Mouse (Mus musculus): Measurements from ENCODE around the gene Mt1. TPM values are rescaled to one million over a fixed set of nuclear protein-coding genes. Genes with fewer than 3 reads are reported as not detected.

The Mt1 gene
- polyA plus RNA-seq, 1 experiment from 2014 or later = 6,330 TPM

DNA sequence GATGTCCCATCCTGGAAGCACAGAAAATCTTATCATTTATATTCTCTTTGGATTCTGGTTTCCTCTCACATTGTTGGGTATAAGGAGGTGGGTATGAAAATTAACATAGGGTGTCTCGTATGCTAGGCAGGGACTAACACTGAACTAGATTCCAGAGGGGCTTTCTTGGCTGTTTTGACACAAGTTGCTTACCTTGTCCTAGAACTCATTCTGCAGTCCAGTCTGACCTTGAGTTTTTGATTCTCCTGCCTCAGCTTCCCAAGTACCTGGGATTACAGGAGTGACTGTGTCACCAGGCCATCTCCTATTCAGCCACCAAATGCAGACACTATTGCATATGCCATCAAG is 1.7 kb downstream of the Mt1 start:
- peak overlapping the region; percentile 66 for H3K4me2 ChIP-seq (ENCODE audit: low read depth, low read length)
- no peak for ATAC-seq (ENCODE audit: low read depth)
- H3K9ac ChIP-seq (ENCODE audit: low read depth, low read length) = peak overlapping the region; percentile 78
- H3K36me3 ChIP-seq (ENCODE audit: control insufficient read depth, insufficient read depth) = no peaks in the 10 kb centered on the region
- H3K4me1 ChIP-seq (ENCODE audit: control insufficient read depth, low read depth, low read length) = peaks cover 62% of the 10 kb centered on the region
- 54% methylated on average over 1 of the region's 1 CpGs for WGBS (ENCODE audit: insufficient replicate concordance)
- H3K4me3 ChIP-seq (ENCODE audit: low read depth, low read length) = peak overlapping the region; percentile 75
- peaks cover 4% of the 10 kb centered on the region; the same call in 1 of the 2 replicates for H3K27me3 ChIP-seq (ENCODE audit: control insufficient read depth, insufficient read depth, low read depth, low read length)
- peak overlapping the region; percentile 100 for H3K27ac ChIP-seq (ENCODE audit: low read length)
- no peaks in the 10 kb centered on the region for H3K9me3 ChIP-seq (replicated peaks; ENCODE audit: control insufficient read depth, low read length)

DNA sequence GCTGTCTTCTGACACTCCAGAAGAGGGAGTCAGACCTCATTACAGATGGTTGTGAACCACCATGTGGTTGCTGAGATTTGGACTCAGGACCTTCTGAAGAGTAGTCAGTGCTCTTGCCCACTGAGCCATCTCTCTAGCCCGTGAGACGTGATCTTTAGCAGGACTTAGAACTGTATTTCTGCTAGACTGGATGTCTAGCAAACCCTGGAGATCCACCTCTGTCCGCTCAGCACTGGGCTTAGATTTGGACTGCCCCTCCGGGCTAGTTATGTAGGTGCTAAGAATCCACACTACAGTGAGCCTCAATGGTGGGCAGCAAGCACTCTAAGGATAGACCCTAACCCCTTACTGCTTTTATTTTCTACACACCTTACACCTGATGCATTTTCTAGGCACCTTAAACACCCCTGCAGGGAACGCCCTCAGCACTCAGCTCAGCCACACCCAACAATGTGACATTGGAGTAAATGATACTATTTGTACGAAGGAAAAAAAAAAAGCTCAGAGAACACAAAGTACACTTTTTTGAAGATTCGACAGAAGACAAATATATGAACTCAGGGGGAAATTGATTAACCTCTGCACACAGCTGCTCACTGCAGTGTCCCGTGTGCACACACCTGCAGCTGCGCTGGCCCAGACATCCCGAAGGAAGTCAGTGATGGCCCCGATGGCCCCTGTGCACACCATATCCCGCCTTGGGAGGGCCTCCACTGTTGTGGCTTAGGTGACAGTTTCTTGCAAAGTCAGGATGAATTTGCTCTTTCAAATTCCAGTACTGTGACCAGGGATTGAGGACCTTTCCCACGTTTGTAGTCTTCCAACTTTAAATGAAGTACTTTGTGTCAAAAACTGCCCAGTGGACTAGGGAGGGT is 3.4 kb downstream of the Mt1 start:
- WGBS (ENCODE audit: insufficient replicate concordance) = 46% methylated on average over 13 of the region's 13 CpGs
- H3K9ac ChIP-seq (ENCODE audit: low read depth, low read length) = peak overlapping the region; percentile 64
- peaks cover 73% of the 10 kb centered on the region for H3K4me1 ChIP-seq (ENCODE audit: control insufficient read depth, low read depth, low read length)

DNA sequence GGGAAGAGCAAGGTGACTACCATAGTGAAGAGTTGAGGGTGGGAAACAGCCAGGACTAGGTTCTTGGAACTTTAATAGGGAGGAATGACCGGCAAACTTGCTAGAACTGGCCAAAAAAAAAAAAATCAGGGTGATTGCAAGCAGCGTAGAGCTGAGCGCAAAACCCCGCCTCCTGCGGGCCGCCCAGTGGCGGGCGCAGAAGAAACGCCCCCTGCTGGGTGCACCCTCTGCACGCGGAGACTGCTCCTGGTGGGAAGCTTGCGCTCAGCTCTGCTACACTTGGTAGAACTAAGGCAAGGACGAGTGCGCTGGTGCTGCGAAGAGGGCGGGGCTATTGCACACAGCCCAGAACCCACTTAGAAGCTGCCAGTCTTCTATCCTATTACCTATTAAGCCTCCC is 4.2 kb downstream of the Mt1 start:
- Histone ChIP-seq H3K9me3 (replicated peaks; ENCODE audit: control insufficient read depth, low read length) (no peaks in the 10 kb centered on the region), H3K27me3 (ENCODE audit: control insufficient read depth, insufficient read depth, low read depth, low read length) (peaks cover 7% of the 10 kb centered on the region; the same call in 1 of the 2 replicates), H3K4me3 (ENCODE audit: low read depth, low read length) (peak overlapping the region; percentile 61), H3K4me2 (ENCODE audit: low read depth, low read length) (peak overlapping the region; percentile 86), H3K9ac (ENCODE audit: low read depth, low read length) (peak overlapping the region; percentile 64), H3K27ac (ENCODE audit: low read length) (peak overlapping the region; percentile 96), H3K36me3 (ENCODE audit: control insufficient read depth, insufficient read depth) (no peaks in the 10 kb centered on the region), H3K4me1 (ENCODE audit: control insufficient read depth, low read depth, low read length) (peaks cover 69% of the 10 kb centered on the region)
- peak; percentile 57 for ATAC-seq (ENCODE audit: low read depth)
- WGBS (ENCODE audit: insufficient replicate concordance) = 0% methylated on average over 16 of the region's 16 CpGs

More for the DNA sequence above, 3.4 kb downstream of the Mt1 start:
- no peak for ATAC-seq (ENCODE audit: low read depth)
- peak overlapping the region; percentile 61 for H3K4me3 ChIP-seq (ENCODE audit: low read depth, low read length)
- H3K36me3 ChIP-seq (ENCODE audit: control insufficient read depth, insufficient read depth) = no peaks in the 10 kb centered on the region
- H3K27ac ChIP-seq (ENCODE audit: low read length) = peak overlapping the region; percentile 96
- peaks cover 4% of the 10 kb centered on the region; the same call in 1 of the 2 replicates for H3K27me3 ChIP-seq (ENCODE audit: control insufficient read depth, insufficient read depth, low read depth, low read length)
- H3K4me2 ChIP-seq (ENCODE audit: low read depth, low read length) = peak overlapping the region; percentile 86
- H3K9me3 ChIP-seq (replicated peaks; ENCODE audit: control insufficient read depth, low read length) = no peaks in the 10 kb centered on the region

DNA sequence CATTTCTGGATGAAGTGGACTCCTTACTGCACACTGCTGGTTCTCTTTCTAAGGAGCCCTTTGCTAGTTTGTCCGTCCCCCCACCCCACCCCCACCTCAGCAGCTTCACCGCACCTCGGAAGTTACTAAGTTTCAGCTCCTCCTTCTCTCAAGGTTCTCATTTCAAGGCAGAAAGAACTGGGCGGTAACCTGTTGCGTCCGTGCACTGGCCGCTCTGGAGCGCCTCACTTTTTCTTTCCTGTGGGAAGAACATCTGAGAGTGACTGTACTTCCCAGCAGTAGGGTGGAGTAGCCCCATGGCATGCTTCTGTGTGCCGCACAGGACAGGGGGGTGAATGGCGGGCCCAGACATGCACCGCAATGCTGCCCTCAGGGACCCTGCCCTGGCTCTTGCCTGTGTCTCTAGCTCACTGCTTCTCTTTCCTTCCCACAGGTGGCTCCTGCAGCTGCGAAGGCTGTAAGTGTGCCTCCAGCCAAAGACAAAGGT is 5.5 kb downstream of the Mt1 start:
- ATAC-seq (ENCODE audit: low read depth) = no peak

DNA sequence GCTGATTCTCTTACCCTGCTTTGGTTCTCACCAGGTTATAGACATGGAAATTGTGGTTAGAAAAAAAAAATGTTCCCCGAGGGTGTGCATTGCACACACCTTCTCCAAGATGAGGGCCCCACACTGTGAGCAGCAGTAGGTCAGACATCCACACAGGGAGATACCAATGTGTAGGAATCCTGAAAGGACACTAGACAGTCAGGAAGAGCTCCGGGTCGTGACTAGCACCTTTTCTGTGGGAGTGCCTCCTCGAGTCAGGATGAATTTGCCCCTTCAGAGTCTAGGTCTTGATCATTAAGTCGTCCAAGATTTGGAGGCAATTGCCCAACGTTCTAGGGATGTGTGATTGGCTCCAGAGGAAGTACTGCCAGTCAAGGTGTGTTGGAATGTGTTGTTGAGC is 6.9 kb downstream of the Mt1 start:
- H3K36me3 ChIP-seq (ENCODE audit: control insufficient read depth, insufficient read depth) = no peaks in the 10 kb centered on the region
- peak overlapping the region; percentile 43 for H3K4me3 ChIP-seq (ENCODE audit: low read depth, low read length)
- H3K9me3 ChIP-seq (replicated peaks; ENCODE audit: control insufficient read depth, low read length) = no peaks in the 10 kb centered on the region
- no peak for ATAC-seq (ENCODE audit: low read depth)
- peaks cover 7% of the 10 kb centered on the region for H3K27me3 ChIP-seq (ENCODE audit: control insufficient read depth, insufficient read depth, low read depth, low read length)
- H3K4me1 ChIP-seq (ENCODE audit: control insufficient read depth, low read depth, low read length) = peaks cover 71% of the 10 kb centered on the region
- 53% methylated on average over 6 of the region's 6 CpGs for WGBS (ENCODE audit: insufficient replicate concordance)
- H3K9ac ChIP-seq (ENCODE audit: low read depth, low read length) = peak overlapping the region; percentile 66
- peak overlapping the region; percentile 68 for H3K4me2 ChIP-seq (ENCODE audit: low read depth, low read length)
- H3K27ac ChIP-seq (ENCODE audit: low read length) = peak overlapping the region; percentile 93

More for the DNA sequence above, 5.5 kb downstream of the Mt1 start:
- H3K9me3 ChIP-seq (replicated peaks; ENCODE audit: control insufficient read depth, low read length) = no peaks in the 10 kb centered on the region
- peaks cover 7% of the 10 kb centered on the region for H3K27me3 ChIP-seq (ENCODE audit: control insufficient read depth, insufficient read depth, low read depth, low read length)
- H3K4me2 ChIP-seq (ENCODE audit: low read depth, low read length) = peak overlapping the region; percentile 86
- peaks cover 66% of the 10 kb centered on the region for H3K4me1 ChIP-seq (ENCODE audit: control insufficient read depth, low read depth, low read length)
- peak overlapping the region; percentile 3; the same call in 1 of the 2 replicates for H3K4me3 ChIP-seq (ENCODE audit: low read depth, low read length)
- H3K9ac ChIP-seq (ENCODE audit: low read depth, low read length) = peak overlapping the region; percentile 64
- 47% methylated on average over 12 of the region's 12 CpGs for WGBS (ENCODE audit: insufficient replicate concordance)
- no peaks in the 10 kb centered on the region for H3K36me3 ChIP-seq (ENCODE audit: control insufficient read depth, insufficient read depth)
- H3K27ac ChIP-seq (ENCODE audit: low read length) = peak overlapping the region; percentile 96

DNA sequence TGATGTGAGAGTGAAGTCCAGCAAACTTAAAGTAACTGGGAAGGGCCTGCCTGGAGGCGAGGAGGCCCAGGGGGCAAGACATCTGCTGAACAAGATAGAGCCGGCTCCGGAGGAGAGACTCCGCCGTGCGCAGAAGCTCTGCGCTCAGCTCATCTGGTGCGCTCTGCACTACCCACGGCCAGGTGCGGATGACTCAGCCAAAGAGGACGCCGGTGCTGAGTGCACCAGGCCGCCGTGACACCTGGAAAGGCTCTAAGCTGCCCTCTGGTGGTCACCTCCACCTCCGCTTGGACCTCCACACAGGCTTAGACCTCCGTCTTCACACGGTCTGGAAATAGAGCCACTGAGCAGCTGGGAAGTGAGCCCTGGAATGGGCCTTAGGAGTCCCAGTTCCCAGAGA is 7.7 kb downstream of the Mt1 start:
- ATAC-seq (ENCODE audit: low read depth) = peak; percentile 83
- H3K4me3 ChIP-seq (ENCODE audit: low read depth, low read length) = peak overlapping the region; percentile 43

DNA sequence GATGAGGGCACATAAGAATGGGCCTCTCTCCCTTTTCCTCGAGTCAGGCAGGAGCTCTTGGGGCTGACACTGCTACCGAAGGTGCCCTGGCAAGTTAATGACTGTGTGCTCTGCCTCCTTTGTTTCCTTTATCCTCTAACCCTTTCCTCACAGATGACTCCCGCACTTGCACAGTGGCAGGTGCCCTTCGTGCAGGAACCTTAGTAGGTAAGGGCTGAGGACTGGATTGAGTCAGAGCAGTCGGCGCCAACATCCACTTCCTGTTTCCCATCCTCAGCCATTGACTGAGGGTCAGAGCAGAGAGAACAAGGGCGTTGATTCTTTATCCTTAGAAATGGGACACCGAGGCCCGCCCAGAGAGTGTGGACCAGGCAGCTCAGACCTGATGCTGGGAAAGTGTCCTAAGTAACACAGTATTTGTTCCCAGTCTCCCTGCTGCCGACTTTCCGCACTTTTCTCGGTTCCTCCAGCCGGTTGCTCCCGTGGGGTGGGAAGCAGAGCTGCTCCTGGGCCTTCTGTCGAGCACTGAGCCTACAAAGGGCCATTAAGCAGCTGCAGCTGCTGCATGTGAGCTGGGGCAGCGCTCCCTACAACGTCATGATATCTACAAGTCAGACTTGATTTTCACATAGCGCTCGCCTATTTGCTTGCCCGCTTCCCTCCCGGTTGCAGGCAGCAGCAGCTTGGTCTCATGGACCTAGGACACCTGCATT is 8.6 kb downstream of the Mt1 start:
- Histone ChIP-seq H3K4me2 (ENCODE audit: low read depth, low read length) (peak overlapping the region; percentile 68), H3K27me3 (ENCODE audit: control insufficient read depth, insufficient read depth, low read depth, low read length) (peaks cover 7% of the 10 kb centered on the region), H3K4me3 (ENCODE audit: low read depth, low read length) (no peak overlapping the region; the same call in 1 of the 2 replicates), H3K27ac (ENCODE audit: low read length) (peak overlapping the region; percentile 93), H3K9ac (ENCODE audit: low read depth, low read length) (peak overlapping the region; percentile 53), H3K4me1 (ENCODE audit: control insufficient read depth, low read depth, low read length) (peaks cover 72% of the 10 kb centered on the region), H3K9me3 (replicated peaks; ENCODE audit: control insufficient read depth, low read length) (no peaks in the 10 kb centered on the region), H3K36me3 (ENCODE audit: control insufficient read depth, insufficient read depth) (no peaks in the 10 kb centered on the region)
- 40% methylated on average over 21 of the region's 21 CpGs for WGBS (ENCODE audit: insufficient replicate concordance)
- ATAC-seq (ENCODE audit: low read depth) = no peak

More for the DNA sequence above, 7.7 kb downstream of the Mt1 start:
- 3% methylated on average over 17 of the region's 17 CpGs for WGBS (ENCODE audit: insufficient replicate concordance)
- Histone ChIP-seq H3K36me3 (ENCODE audit: control insufficient read depth, insufficient read depth) (no peaks in the 10 kb centered on the region), H3K9ac (ENCODE audit: low read depth, low read length) (peak overlapping the region; percentile 66), H3K27ac (ENCODE audit: low read length) (peak overlapping the region; percentile 93), H3K9me3 (replicated peaks; ENCODE audit: control insufficient read depth, low read length) (no peaks in the 10 kb centered on the region), H3K27me3 (ENCODE audit: control insufficient read depth, insufficient read depth, low read depth, low read length) (peaks cover 7% of the 10 kb centered on the region), H3K4me1 (ENCODE audit: control insufficient read depth, low read depth, low read length) (peaks cover 78% of the 10 kb centered on the region), H3K4me2 (ENCODE audit: low read depth, low read length) (peak overlapping the region; percentile 68)

DNA sequence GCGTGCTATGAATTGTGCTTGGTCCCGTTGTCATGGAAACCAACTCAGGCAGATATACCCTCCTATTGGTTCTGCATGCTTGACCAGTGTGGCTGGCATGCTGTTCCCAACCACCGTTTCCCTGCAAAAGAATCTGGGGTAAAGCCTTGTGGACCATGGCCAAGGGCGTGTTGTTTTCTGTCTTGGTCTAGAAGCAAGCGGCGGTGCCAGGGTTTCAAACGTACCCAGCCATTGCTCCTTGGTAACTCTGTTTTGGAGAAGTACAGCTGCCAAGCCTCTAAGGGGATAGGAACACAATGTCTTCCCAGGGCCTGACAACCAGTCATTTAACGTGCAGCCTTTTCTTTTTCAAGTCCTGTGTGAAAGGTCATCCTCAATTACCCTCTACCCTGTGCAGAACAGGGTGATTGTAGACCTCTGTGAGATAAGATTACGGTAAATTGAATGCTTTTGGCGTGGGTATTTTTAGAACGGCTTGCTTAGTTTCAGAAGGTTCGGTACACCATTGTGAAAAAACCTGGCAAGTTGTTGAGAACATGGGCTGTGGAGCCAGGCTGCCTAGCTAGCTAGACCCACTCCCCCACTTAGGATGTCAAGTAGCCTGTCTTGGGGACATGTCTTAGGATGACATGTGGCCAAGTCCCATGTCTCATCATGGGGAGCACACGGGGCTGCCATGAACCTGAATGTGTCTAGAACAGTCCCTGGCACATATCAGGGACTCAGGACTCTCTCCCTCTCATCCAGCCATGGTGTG is 10.6 kb downstream of the Mt1 start:
- H3K27ac ChIP-seq (ENCODE audit: low read length) = no peak overlapping the region
- peaks cover 53% of the 10 kb centered on the region for H3K4me1 ChIP-seq (ENCODE audit: control insufficient read depth, low read depth, low read length)
- 55% methylated on average over 13 of the region's 13 CpGs for WGBS (ENCODE audit: insufficient replicate concordance)
- no peak overlapping the region for H3K9ac ChIP-seq (ENCODE audit: low read depth, low read length)
- no peaks in the 10 kb centered on the region for H3K36me3 ChIP-seq (ENCODE audit: control insufficient read depth, insufficient read depth)
- no peak overlapping the region for H3K4me3 ChIP-seq (ENCODE audit: low read depth, low read length)
- no peak overlapping the region for H3K4me2 ChIP-seq (ENCODE audit: low read depth, low read length)
- no peaks in the 10 kb centered on the region for H3K9me3 ChIP-seq (replicated peaks; ENCODE audit: control insufficient read depth, low read length)
- peaks cover 6% of the 10 kb centered on the region for H3K27me3 ChIP-seq (ENCODE audit: control insufficient read depth, insufficient read depth, low read depth, low read length)
- ATAC-seq (ENCODE audit: low read depth) = no peak
